In genomic region chr12:54253449-54253848, GRCm38 (mm10) we compare ENCODE assay signal across 23 mouse cellular contexts.
"Had no signal": no experiment of that assay in that cellular context is flagged by ENCODE, and none has a peak within 500 bp of the region (broad histone marks: within the 10 kb centered on the region; RNA-seq: fewer than 3 reads in every experiment).

No protein-coding gene starts in this region.

- ATAC-seq: intestine, embryonic 16.5 days; lung, postnatal 0 days had no signal

- H3K9ac ChIP-seq: limb, embryonic 13.5 days; liver, embryonic 13.5 days; lung, embryonic 14.5 days; neural tube, embryonic 12.5 days; neural tube, embryonic 15.5 days had no signal

- DNase-seq: kidney, adult 2 months; kidney, postnatal 25 days; layer of hippocampus, postnatal 36 days; liver; liver, embryonic 13.5 days; lung, embryonic 14.5 days; midbrain, embryonic 14.5 days; right cerebral cortex, adult 18-20 months; right cerebral cortex, postnatal 14 days; right cerebral cortex, postnatal 4 days; thymus, adult 2 months; thymus, postnatal 14 days; thymus, postnatal 4 days had no signal

- H3K36me3 ChIP-seq: limb, embryonic 10.5 days; limb, embryonic 13.5 days; liver, embryonic 13.5 days; neural tube, embryonic 12.5 days; neural tube, embryonic 15.5 days had no signal

- H3K4me1 ChIP-seq: limb, embryonic 10.5 days; neural tube, embryonic 12.5 days; neural tube, embryonic 15.5 days had no signal

- H3K27me3 ChIP-seq: limb, embryonic 13.5 days; liver, embryonic 13.5 days; megakaryocyte, embryonic 14.5 days; neural tube, embryonic 12.5 days; neural tube, embryonic 15.5 days had no signal

- H3K9me3 ChIP-seq: limb, embryonic 10.5 days; limb, embryonic 13.5 days; liver, embryonic 13.5 days; neural tube, embryonic 12.5 days; neural tube, embryonic 15.5 days had no signal

- H3K4me3 ChIP-seq: limb, embryonic 10.5 days; limb, embryonic 13.5 days; liver, embryonic 13.5 days; megakaryocyte, embryonic 14.5 days; neural tube, embryonic 12.5 days; neural tube, embryonic 15.5 days had no signal

- H3K4me2 ChIP-seq: limb, embryonic 13.5 days; liver, embryonic 13.5 days; lung, embryonic 14.5 days; midbrain, embryonic 11.5 days; neural tube, embryonic 12.5 days; neural tube, embryonic 15.5 days had no signal

- H3K27ac ChIP-seq: kidney, postnatal 0 days; limb, embryonic 10.5 days; limb, embryonic 13.5 days; liver, embryonic 13.5 days; macrophage; neural tube, embryonic 12.5 days; neural tube, embryonic 15.5 days had no signal
